Mouse (Mus musculus) cerebellum, adult 9-10 months (tissue): ENCODE results near the gene Gm3629.
A peak's percentile ranks its signal among the peaks of the same experiment; 100 is the strongest.
"Not testable (repeated sequence)": the region's sequence is repeated elsewhere in the genome, so short reads cannot be mapped to it uniquely, and the experiment has no call there.

Experiments used
- DNase-seq: peaks from one replicate; pipeline ENCODE4 v3.0.0; 2022

Gm3629 gene

DNA sequence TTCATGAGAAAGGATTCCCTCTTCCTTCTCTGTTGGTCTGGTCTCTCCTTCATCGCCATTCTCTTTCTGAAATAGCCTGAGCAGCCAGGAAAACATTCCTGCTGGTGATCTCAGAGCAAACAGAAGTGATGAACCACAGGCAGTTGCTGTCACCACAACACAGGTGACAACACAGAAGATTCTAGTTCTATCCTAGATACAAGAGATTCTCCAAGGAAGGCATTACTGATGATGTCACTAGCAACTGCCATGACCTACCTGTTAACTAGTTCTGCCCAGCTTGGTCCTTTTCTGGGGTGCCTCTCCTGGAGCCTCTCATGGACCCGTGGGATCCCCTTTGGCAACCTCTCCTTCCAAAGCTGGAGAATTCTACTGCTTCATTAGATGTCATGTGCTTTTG, at the start of gene Gm3629:
Gene Gm3629, minus strand, starts transcription at position 101 of the 400 bp plus-strand sequence.
- DNase-seq, result not testable (repeated sequence)

GRCm38 (mm10) chr14:6622318-6622717, 31.9 kb upstream of the Gm3629 start, which contains the start of gene Gm3460:
Gm3460 (minus strand) TSS chr14:6622418.
- DNase-seq, result not testable (repeated sequence)

GRCm38 (mm10) chr14:6606436-6606835, 16.0 kb upstream of the Gm3629 start:
- not testable (repeated sequence) for DNase-seq

- DNase-seq, result peak; percentile 9
Measured at GRCm38 (mm10) chr14:6605004-6605403, 14.6 kb upstream of the Gm3629 start.

GRCm38 (mm10) chr14:6604551-6604950, 14.1 kb upstream of the Gm3629 start:
- not testable (repeated sequence) for DNase-seq

DNA sequence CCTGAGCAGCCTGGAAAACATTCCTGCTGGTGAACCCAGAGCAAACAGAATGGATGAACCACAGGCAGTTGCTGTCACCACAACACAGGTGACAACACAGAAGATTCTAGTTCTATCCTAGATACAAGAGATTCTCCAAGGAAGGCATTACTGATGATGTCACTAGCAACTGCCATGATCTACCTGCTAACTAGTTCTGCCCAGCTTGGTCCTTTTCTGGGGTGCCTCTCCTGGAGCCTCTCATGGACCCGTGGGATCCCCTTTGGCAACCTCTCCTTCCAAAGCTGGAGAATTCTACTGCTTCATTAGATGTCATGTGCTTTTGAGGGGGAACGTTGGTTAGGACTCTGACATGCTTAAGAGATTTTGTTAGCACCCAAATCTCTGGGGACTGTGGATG, 53.2 kb downstream of the Gm3629 start, which contains the start of gene Gm8356:
Gene Gm8356, minus strand, starts transcription at position 101 of the 400 bp plus-strand sequence.
- not testable (repeated sequence) for DNase-seq
